Mouse (Mus musculus) bone marrow macrophage, adult 2 months (primary cell): ENCODE measurements at regions not wholly inside any gene's neighbourhood (a gene's known extent, or its start where the extent isn't known, plus 50 kb on each side); places are given as distances from the start of the nearest gene placed in this dataset.

Experiments
- CTCF ChIP-seq: IDR thresholded peaks from 2 replicates; pipeline ENCODE4 v1.5.1; 2012; ENCODE audit warnings: low read depth, mild to moderate bottlenecking, low read length, moderate library complexity
- POLR2A ChIP-seq: IDR thresholded peaks from 2 replicates; pipeline ENCODE4 v1.6.1; 2012; ENCODE audit warnings: mild to moderate bottlenecking, low read depth, low read length, borderline replicate concordance

DNA sequence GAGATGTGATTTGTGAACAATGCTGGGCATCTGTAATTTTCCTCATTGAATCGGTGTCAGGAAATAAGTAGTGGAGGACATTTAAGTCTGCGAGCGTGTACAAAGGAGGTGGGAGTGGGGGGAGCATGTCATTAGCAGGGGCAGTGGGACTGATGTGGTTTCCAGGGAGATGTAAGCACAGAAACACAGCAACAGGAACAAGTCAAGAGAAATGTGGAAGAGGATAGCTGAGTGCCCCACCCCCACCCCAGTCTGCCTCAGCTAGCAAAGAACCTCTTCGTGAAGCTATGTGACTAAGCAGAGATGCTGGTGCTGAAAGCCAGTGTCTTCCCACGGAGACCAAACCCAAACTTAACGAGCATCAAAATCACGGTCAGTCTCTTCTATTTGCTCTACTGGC is 151.9 kb downstream of the Drd1 start:
- TF ChIP-seq POLR2A, result no peak
- TF ChIP-seq CTCF, result no peak
